Mouse (Mus musculus) kidney, embryonic 16.5 days (tissue): ENCODE results near the gene Bmp7. TPM values are rescaled to one million over a fixed set of nuclear protein-coding genes. Genes with fewer than 3 reads are reported as not detected.

ENCODE experiments used
- ATAC-seq: fragments of 200-750 bp; cut with Nextera tagmentation; 2 replicates; pipeline ENCODE4 v1.8.0; 2017; ENCODE audit warnings: moderate TSS enrichment; ENCODE audit not compliant: low FRiP score, low TSS enrichment
- H3K27ac ChIP-seq: fragments of 300-500 bp; sonication (generic); 2 replicates; pipeline ENCODE4 v1.5.1; 2014; ENCODE audit warnings: low read length
- H3K27me3 ChIP-seq: fragments of 300-500 bp; sonication (generic); 2 replicates; pipeline ENCODE4 v1.6.1; 2014; ENCODE audit warnings: low read length, control low read depth, mixed read lengths; ENCODE audit not compliant: insufficient read depth
- H3K36me3 ChIP-seq: fragments of 300-500 bp; sonication (generic); 2 replicates; pipeline ENCODE4 v1.6.1; 2014; ENCODE audit warnings: low read length, control low read depth, mixed read lengths; ENCODE audit not compliant: insufficient read depth
- H3K4me1 ChIP-seq: fragments of 300-500 bp; sonication (generic); 2 replicates; pipeline ENCODE4 v1.6.1; 2014; ENCODE audit warnings: low read length, control low read depth, mixed read lengths; ENCODE audit not compliant: insufficient read depth
- H3K4me2 ChIP-seq: fragments of 300-500 bp; sonication (generic); replicated peaks from 2 replicates; pipeline ENCODE4 v1.6.1; 2014; ENCODE audit warnings: low read depth, low read length
- H3K4me3 ChIP-seq: fragments of 300-500 bp; sonication (generic); 2 replicates; pipeline ENCODE4 v1.5.1; 2014; ENCODE audit warnings: mild to moderate bottlenecking, low read length
- H3K9ac ChIP-seq: fragments of 300-500 bp; sonication (generic); replicated peaks from 2 replicates; pipeline ENCODE4 v1.6.1; 2014; ENCODE audit warnings: low read length
- H3K9me3 ChIP-seq: fragments of 300-500 bp; sonication (generic); 2 replicates; pipeline ENCODE4 v1.6.1; 2016; ENCODE audit warnings: low read length, control low read depth
- WGBS: fragments of 180-500 bp; shearing (Covaris S2); extraction: QIAGEN DNeasy Blood & Tissue Kit; methylation state at CpG from one replicate; pipeline ENCODE4 v1.1.7; 2014; 5-methylcytosine and 5-hydroxymethylcytosine counted together
- polyA plus RNA-seq: library from polyadenylated mRNA; unstranded; fragments of >200 nt; fragmentation: Nextera tagmentation; extraction: Ambion mirVana; gene quantifications from 2 replicates; pipeline ENCODE4 v1.2.1, GENCODE M21; 2015

Bmp7 gene
- polyA plus RNA-seq, 1 experiment from 2014 or later: 39.8 TPM

DNA sequence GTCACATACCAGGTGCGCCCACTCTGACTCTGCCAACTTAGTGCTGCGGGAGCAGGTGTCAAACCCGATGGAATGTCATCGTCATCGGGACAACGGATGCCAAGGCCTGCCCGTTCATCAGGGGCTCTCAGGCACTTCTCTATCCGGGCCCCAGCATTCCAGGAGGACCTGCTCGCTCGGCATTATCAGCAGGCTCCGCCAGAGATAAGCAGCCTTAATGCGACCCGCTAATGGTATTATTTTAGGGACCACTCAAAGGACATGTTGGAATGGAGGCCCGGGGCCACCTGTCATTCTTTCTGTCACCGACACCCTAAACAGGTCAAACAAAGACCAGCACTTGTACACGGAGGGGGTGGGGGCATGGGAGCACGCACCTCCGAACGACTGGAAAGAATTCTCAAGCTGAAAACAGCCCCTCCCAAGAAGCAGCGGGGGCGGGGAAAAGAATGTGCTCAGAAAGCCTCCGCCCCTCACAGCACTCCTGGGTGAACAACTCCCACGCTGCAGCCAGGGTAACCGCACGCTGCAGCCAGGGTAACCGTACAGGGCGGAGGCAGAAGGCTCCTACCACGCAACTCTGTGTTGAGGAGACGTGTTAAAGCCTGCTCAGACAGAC is 77.2 kb downstream of the Bmp7 start:
- peak overlapping the region; percentile 27; the same call in 1 of the 2 replicates for H3K4me3 ChIP-seq
- peaks cover 27% of the 10 kb centered on the region for H3K4me1 ChIP-seq
- ATAC-seq: peak; percentile 87
- 18% methylated on average over 29 of the region's 29 CpGs for WGBS
- no peaks in the 10 kb centered on the region for H3K36me3 ChIP-seq
- H3K9ac ChIP-seq: peak overlapping the region; percentile 29
- peak overlapping the region; percentile 65 for H3K27ac ChIP-seq
- H3K9me3 ChIP-seq: 0 out of 2 replicates have a peak, but pooled peaks cover 6% of the 10 kb centered on the region
- H3K4me2 ChIP-seq: peak overlapping the region; percentile 52
- no peaks in the 10 kb centered on the region for H3K27me3 ChIP-seq

DNA sequence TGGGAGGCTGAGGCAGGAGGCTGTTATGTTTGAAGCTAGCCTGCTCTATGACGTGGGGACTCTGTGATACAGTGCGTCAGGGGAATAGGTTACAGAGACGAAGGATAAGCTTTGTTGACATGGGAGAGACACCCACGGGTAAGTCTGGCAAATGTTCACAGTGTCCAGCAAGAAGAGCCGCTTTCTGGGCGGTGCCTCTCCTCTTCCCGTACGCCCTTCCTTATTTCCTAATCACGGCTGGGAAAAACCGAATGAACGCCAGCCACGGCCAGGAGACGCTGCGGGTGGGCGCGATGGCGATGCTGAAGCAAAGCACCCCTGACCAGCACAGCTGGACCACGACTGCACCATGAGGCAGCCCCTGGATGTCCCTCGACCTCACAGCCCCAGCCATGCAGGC is 77.7 kb downstream of the Bmp7 start:
- Histone ChIP-seq H3K4me3 (no peak overlapping the region), H3K9ac (no peak overlapping the region), H3K36me3 (no peaks in the 10 kb centered on the region), H3K4me1 (peaks cover 22% of the 10 kb centered on the region), H3K4me2 (peak overlapping the region; percentile 52; the same call in 1 of the 2 replicates), H3K27me3 (no peaks in the 10 kb centered on the region), H3K27ac (no peak overlapping the region), H3K9me3 (0 out of 2 replicates have a peak, but pooled peaks cover 6% of the 10 kb centered on the region)
- WGBS: 62% methylated on average over 19 of the region's 19 CpGs
- ATAC-seq: 0 out of 2 replicates have a peak, but pooled peaks have one; percentile 6

DNA sequence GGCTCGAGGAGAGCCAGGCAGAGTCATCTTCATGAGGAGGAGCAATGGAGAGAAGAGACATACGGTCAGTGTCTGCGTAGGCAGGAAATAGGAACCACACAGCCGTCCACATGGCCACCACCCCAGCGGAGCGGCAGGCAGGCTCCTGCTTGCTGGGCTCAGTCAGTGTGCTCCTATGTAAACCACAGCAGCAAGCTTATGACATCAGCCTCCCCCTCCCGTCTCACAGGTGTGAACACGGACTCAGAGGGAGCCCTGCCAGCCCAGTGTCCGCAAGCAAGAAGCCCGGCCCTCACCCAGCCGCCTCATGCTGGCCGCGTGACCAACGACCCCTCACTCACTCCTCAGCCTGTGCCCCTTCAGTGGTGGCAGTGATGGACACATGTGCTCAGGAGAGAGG is 78.5 kb downstream of the Bmp7 start:
- 0 out of 2 replicates have a peak, but pooled peaks cover 6% of the 10 kb centered on the region for H3K9me3 ChIP-seq
- H3K4me1 ChIP-seq: peaks cover 14% of the 10 kb centered on the region
- ATAC-seq: no peak
- H3K4me3 ChIP-seq: no peak overlapping the region
- no peaks in the 10 kb centered on the region for H3K36me3 ChIP-seq
- H3K27ac ChIP-seq: no peak overlapping the region
- H3K4me2 ChIP-seq: no peak overlapping the region
- H3K27me3 ChIP-seq: no peaks in the 10 kb centered on the region
- no peak overlapping the region for H3K9ac ChIP-seq
- 55% methylated on average over 14 of the region's 14 CpGs for WGBS

DNA sequence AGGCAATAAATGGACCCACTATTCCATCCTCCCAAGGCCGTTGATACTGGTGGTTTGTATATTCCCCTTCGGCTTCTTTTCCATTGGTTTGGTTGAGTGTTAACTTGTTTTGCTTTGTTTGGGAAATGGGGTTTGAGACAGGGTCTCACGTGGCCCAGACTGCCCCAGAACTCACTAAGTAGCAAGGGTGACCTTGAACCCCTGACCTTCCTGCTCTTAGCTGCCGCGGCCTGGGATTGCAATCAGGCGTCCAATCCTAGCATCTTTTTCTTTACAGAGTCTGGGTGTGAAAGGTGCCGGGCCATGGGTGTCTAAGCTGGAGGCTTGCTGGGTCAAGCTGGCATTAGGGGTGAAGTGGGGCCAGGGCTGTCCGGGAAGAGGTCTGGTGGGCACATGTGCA is 79.5 kb downstream of the Bmp7 start:
- no peak for ATAC-seq
- Histone ChIP-seq H3K27ac (no peak overlapping the region), H3K27me3 (no peaks in the 10 kb centered on the region), H3K36me3 (no peaks in the 10 kb centered on the region), H3K9me3 (0 out of 2 replicates have a peak, but pooled peaks cover 6% of the 10 kb centered on the region), H3K4me1 (peaks cover 13% of the 10 kb centered on the region), H3K4me3 (no peak overlapping the region), H3K4me2 (no peak overlapping the region), H3K9ac (no peak overlapping the region)
- 85% methylated on average over 8 of the region's 8 CpGs for WGBS

DNA sequence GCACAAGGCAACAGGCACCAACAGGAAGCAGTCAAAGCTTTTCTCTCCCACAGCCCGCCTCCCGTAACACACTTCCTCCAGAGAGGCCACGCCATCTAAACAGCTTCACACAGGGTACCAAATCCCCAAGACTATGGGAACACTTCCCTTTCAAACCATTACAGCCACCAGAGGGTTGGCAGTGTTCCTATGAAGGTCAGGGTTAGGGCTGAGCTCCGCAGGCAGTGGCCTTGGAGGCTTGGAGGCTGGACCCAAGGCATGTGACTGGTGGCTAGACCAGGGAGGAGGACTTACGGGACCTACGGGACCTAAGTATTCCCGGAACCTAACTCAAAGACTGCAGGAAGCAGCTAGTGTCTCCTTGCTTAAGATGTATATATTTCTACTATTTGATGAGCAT is 80.0 kb downstream of the Bmp7 start:
- Histone ChIP-seq H3K27ac (no peak overlapping the region), H3K9me3 (0 out of 2 replicates have a peak, but pooled peaks cover 6% of the 10 kb centered on the region), H3K4me1 (peaks cover 13% of the 10 kb centered on the region), H3K4me3 (no peak overlapping the region), H3K4me2 (no peak overlapping the region), H3K36me3 (no peaks in the 10 kb centered on the region), H3K27me3 (no peaks in the 10 kb centered on the region), H3K9ac (no peak overlapping the region)
- ATAC-seq: no peak
- WGBS: 85% methylated on average over 7 of the region's 7 CpGs

DNA sequence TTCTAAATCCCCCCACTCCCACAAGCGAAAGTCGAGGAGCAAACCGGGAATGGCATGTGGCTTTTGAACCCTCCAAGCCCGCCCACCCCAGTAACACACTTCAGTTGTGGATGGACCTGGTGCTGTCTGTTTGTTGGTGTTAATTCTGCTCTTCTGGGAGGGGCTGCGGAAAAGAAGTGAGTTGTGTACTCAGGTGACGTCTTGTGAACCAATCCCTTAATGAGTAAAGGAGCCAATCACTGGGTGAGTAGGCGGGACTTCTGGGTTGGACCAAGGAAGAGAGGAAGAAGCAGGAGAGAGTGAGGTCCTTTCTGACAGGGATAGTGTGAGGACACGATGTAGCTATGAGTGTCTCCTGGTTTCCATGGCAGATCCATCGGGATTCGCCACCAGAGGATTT is 83.1 kb downstream of the Bmp7 start:
- ATAC-seq: no peak
- H3K4me2 ChIP-seq: no peak overlapping the region
- peaks cover 1% of the 10 kb centered on the region; the same call in 1 of the 2 replicates for H3K4me1 ChIP-seq
- H3K9me3 ChIP-seq: 0 out of 2 replicates have a peak, but pooled peaks cover 6% of the 10 kb centered on the region
- 60% methylated on average over 10 of the region's 10 CpGs for WGBS
- no peaks in the 10 kb centered on the region for H3K27me3 ChIP-seq
- no peak overlapping the region for H3K27ac ChIP-seq
- no peak overlapping the region for H3K9ac ChIP-seq
- H3K4me3 ChIP-seq: no peak overlapping the region
- no peaks in the 10 kb centered on the region for H3K36me3 ChIP-seq

DNA sequence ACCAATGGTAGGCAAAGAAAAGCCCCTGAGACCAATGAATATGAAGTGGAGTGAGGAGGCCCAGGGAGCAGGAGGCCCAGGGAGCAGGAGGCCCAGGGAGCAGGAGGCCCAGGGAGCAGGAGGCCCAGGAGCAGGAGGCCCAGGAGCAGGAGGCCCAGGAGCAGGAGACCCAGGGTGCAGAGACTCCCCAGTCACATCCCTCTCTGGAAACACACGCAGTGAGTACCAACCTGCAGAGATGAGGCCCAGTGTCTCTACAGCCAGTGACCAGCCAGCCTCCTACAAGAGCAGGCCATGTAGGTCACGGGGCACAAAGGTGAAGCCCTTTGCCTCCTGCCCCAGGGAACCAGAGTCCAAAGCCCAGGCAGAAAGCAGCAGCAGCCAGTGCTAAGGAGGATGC is 83.6 kb downstream of the Bmp7 start:
- H3K27ac ChIP-seq: no peak overlapping the region
- no peak overlapping the region for H3K4me2 ChIP-seq
- H3K9me3 ChIP-seq: 0 out of 2 replicates have a peak, but pooled peaks cover 6% of the 10 kb centered on the region
- no peak overlapping the region for H3K9ac ChIP-seq
- 58% methylated on average over 2 of the region's 2 CpGs for WGBS
- ATAC-seq: no peak
- H3K36me3 ChIP-seq: no peaks in the 10 kb centered on the region
- H3K27me3 ChIP-seq: no peaks in the 10 kb centered on the region
- peaks cover 6% of the 10 kb centered on the region for H3K4me1 ChIP-seq
- no peak overlapping the region for H3K4me3 ChIP-seq

DNA sequence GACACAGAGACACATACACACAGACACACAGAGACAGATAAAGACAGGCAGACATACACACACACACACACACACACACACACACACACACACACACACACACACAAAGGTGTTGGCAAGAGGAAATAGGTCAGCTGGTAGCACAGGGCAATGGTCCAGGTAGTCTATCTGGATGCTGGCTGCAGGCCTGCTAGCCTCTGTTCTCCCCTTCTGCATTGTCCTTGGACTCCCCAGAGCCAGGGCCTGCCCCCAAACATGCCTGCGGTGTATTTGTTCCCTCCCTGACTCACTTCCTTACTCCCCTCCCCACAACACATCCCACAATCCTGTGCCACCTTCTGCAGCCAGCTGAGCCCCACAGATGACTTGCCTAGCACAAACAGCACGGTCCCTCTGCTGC is 86.0 kb downstream of the Bmp7 start:
- H3K4me3 ChIP-seq: no peak overlapping the region
- peaks cover 11% of the 10 kb centered on the region for H3K4me1 ChIP-seq
- H3K9ac ChIP-seq: no peak overlapping the region
- ATAC-seq: 0 out of 2 replicates have a peak, but pooled peaks have one; percentile 24
- no peaks in the 10 kb centered on the region for H3K27me3 ChIP-seq
- H3K9me3 ChIP-seq: 0 out of 2 replicates have a peak, but pooled peaks cover 5% of the 10 kb centered on the region
- no peak overlapping the region for H3K27ac ChIP-seq
- H3K4me2 ChIP-seq: no peak overlapping the region
- H3K36me3 ChIP-seq: no peaks in the 10 kb centered on the region
- 71% methylated on average over 2 of the region's 2 CpGs for WGBS

DNA sequence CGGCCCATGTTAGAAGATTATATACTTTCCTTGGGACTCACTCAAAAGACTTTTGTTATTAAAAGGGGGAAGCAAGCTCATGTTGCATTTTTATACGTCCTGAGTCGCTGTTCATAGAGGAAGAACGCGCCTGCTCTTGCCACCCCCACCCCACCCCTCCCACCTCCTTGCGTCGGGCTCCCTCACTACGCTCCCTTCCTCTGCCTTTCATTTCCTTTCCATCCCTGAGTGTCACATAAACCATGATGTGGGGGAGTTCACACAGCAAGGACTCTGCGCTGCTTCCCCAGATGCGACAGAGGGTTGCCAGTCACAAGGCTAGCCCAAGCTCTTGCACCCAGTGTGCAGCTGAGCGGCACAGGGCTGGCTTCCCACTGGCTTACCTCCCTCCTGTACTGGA is 88.3 kb downstream of the Bmp7 start:
- H3K9me3 ChIP-seq: no peaks in the 10 kb centered on the region
- H3K4me2 ChIP-seq: no peak overlapping the region
- no peak overlapping the region for H3K9ac ChIP-seq
- H3K27me3 ChIP-seq: no peaks in the 10 kb centered on the region
- peaks cover 21% of the 10 kb centered on the region for H3K4me1 ChIP-seq
- 21% methylated on average over 11 of the region's 11 CpGs for WGBS
- ATAC-seq: peak; percentile 21; the same call in 1 of the 2 replicates
- H3K4me3 ChIP-seq: no peak overlapping the region
- H3K36me3 ChIP-seq: no peaks in the 10 kb centered on the region
- no peak overlapping the region for H3K27ac ChIP-seq

DNA sequence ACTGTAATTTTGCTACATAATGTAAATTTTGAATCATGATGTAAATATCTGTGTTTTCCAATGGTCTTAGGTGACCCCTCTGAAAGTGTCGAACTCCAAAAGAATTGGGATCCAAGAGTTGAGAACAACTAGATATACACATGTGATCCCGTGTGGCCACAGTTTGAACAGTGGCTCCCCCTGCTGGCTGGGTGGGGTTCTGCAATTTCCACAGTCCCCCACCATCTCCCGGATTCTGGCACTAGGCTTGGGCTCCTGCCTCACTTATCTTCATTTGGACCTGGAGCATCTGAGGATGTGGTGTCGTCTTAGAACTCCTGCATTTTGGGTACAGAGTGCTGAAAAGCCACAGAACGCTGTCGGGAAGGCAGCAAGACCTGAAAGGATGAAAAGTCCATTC is 91.9 kb downstream of the Bmp7 start:
- Histone ChIP-seq H3K4me2 (peak overlapping the region; percentile 22), H3K27me3 (no peaks in the 10 kb centered on the region), H3K9ac (peak overlapping the region; percentile 9; the same call in 1 of the 2 replicates), H3K36me3 (no peaks in the 10 kb centered on the region), H3K4me3 (no peak overlapping the region), H3K4me1 (peaks cover 39% of the 10 kb centered on the region), H3K27ac (peak overlapping the region; percentile 69), H3K9me3 (no peaks in the 10 kb centered on the region)
- 46% methylated on average over 6 of the region's 6 CpGs for WGBS
- no peak for ATAC-seq
